Mouse (Mus musculus) C2C12 (cell line): Measurements from ENCODE around the gene Lta. TPM values are rescaled to one million over a fixed set of nuclear protein-coding genes. Genes with fewer than 3 reads are reported as not detected.

Experiments used
- H3K27me3 ChIP-seq: one replicate; pipeline ENCODE4 v1.6.1; 2011; ENCODE audit not compliant: control insufficient read depth, insufficient read depth, insufficient read length
- H3K36me3 ChIP-seq: one replicate; pipeline ENCODE4 v1.6.1; 2011; ENCODE audit not compliant: control insufficient read depth, insufficient read depth
- H3K4me3 ChIP-seq: one replicate; pipeline ENCODE4 v1.5.1; 2011; ENCODE audit warnings: mild to moderate bottlenecking, control low read depth; ENCODE audit not compliant: poor library complexity, insufficient read depth, severe bottlenecking
- H3K79me2 ChIP-seq: one replicate; pipeline ENCODE4 v1.6.1; 2011; ENCODE audit not compliant: control insufficient read depth, insufficient read depth
- H3K79me3 ChIP-seq: one replicate; pipeline ENCODE4 v1.6.1; 2011; ENCODE audit warnings: low read depth, control low read depth
- H3ac ChIP-seq: one replicate; pipeline ENCODE3; 2011; ENCODE audit warnings: low read depth; ENCODE audit not compliant: control insufficient read depth, insufficient read length
- CEBPB ChIP-seq: IDR thresholded peaks from one replicate; pipeline ENCODE4 v1.6.1; 2011; ENCODE audit warnings: low read depth, mild to moderate bottlenecking, control low read depth, moderate library complexity
- CTCF ChIP-seq: IDR thresholded peaks from one replicate; pipeline ENCODE4 v1.5.1; 2011; ENCODE audit not compliant: control insufficient read depth, insufficient read depth, insufficient read length
- FOSL1 ChIP-seq: IDR thresholded peaks from one replicate; pipeline ENCODE4 v1.8.0; 2011; ENCODE audit warnings: mild to moderate bottlenecking, low read length; ENCODE audit not compliant: poor library complexity, insufficient read depth, severe bottlenecking
- MAX ChIP-seq: IDR thresholded peaks from one replicate; pipeline ENCODE4 v1.6.1; 2011; ENCODE audit warnings: mild to moderate bottlenecking, control low read depth
- MYOD1 ChIP-seq: IDR thresholded peaks from one replicate; pipeline ENCODE4 v1.6.1; 2011; ENCODE audit warnings: low read depth; ENCODE audit not compliant: control insufficient read depth, insufficient read length
- MYOG ChIP-seq: IDR thresholded peaks from one replicate; pipeline ENCODE4 v1.6.1; 2011; ENCODE audit not compliant: control insufficient read depth, insufficient read length; ENCODE audit errors: extremely low read depth
- USF1 ChIP-seq: IDR thresholded peaks from one replicate; pipeline ENCODE4 v1.6.1; 2011; ENCODE audit warnings: low read depth, mild to moderate bottlenecking, control low read depth, moderate library complexity
- polyA plus RNA-seq: library from polyadenylated mRNA; unstranded; fragments of >200 nt; fragmentation: generic; extraction: Trizol; gene quantifications from one replicate; pipeline ENCODE4 v1.2.1, GENCODE M21; 2012; ENCODE audit warnings: missing spikeins

The Lta gene
- polyA plus RNA-seq, 1 experiment, result 0.07 TPM

GRCm38 (mm10) chr17:35244999-35245398, 39.8 kb upstream of the Lta start:
- TF ChIP-seq CEBPB, result no peak
- TF ChIP-seq USF1, result no peak
- no peak for TF ChIP-seq CTCF
- TF ChIP-seq MYOG, result no peak
- no peak for TF ChIP-seq MYOD1
- TF ChIP-seq FOSL1, result no peak
- TF ChIP-seq MAX, result no peak
- no peak overlapping the region for H3K4me3 ChIP-seq
- H3K27me3 ChIP-seq, result no peaks in the 10 kb centered on the region

GRCm38 (mm10) chr17:35243086-35243485, 37.9 kb upstream of the Lta start:
- peaks cover 53% of the 10 kb centered on the region for H3K36me3 ChIP-seq

More at GRCm38 (mm10) chr17:35244999-35245398, 39.8 kb upstream of the Lta start:
- Histone ChIP-seq H3K79me2 (peaks cover 84% of the 10 kb centered on the region), H3ac (no peak overlapping the region), H3K36me3 (peaks cover 71% of the 10 kb centered on the region), H3K79me3 (peaks cover 60% of the 10 kb centered on the region)

GRCm38 (mm10) chr17:35242015-35242941, 37.1 kb upstream of the Lta start:
- Histone ChIP-seq H3K4me3 (peak overlapping the region; percentile 91), H3K79me2 (peaks cover 57% of the 10 kb centered on the region), H3K36me3 (peaks cover 45% of the 10 kb centered on the region), H3K27me3 (no peaks in the 10 kb centered on the region), H3ac (peak overlapping the region; percentile 95), H3K79me3 (peaks cover 52% of the 10 kb centered on the region)
- TF ChIP-seq MAX (peak; percentile 84), CTCF (no peak), CEBPB (no peak), USF1 (no peak), MYOG (no peak), FOSL1 (no peak)

More at GRCm38 (mm10) chr17:35243086-35243485, 37.9 kb upstream of the Lta start:
- Histone ChIP-seq H3K79me2 (peaks cover 65% of the 10 kb centered on the region), H3K79me3 (peaks cover 56% of the 10 kb centered on the region), H3ac (peak overlapping the region; percentile 95), H3K4me3 (peak overlapping the region; percentile 91), H3K27me3 (no peaks in the 10 kb centered on the region)
- no peak for TF ChIP-seq MYOD1
- TF ChIP-seq CEBPB, result no peak
- TF ChIP-seq USF1, result no peak
- no peak for TF ChIP-seq FOSL1
- TF ChIP-seq MAX, result no peak
- no peak for TF ChIP-seq CTCF
- TF ChIP-seq MYOG, result no peak

GRCm38 (mm10) chr17:35241305-35242014, 36.3 kb upstream of the Lta start, which contains the start of gene Ddx39b:
Gene Ddx39b, plus strand, starts transcription at chr17:35241746.
- peak within 1 kb of the TSS; percentile 95 for H3ac ChIP-seq
- H3K79me2 ChIP-seq, result peaks cover 49% of the 10 kb centered on the region
- no peak for TF ChIP-seq CEBPB
- peak; percentile 82 for TF ChIP-seq MAX
- peak; percentile 98 for TF ChIP-seq USF1
- peaks cover 37% of the 10 kb centered on the region for H3K36me3 ChIP-seq
- peak within 1 kb of the TSS; percentile 91 for H3K4me3 ChIP-seq
- no peaks in the 10 kb centered on the region for H3K27me3 ChIP-seq
- peaks cover 44% of the 10 kb centered on the region for H3K79me3 ChIP-seq

GRCm38 (mm10) chr17:35240384-35241304, 35.5 kb upstream of the Lta start:
- TF ChIP-seq USF1, result no peak
- TF ChIP-seq FOSL1, result no peak
- no peak for TF ChIP-seq CEBPB
- TF ChIP-seq MAX, result no peak
- TF ChIP-seq MYOG, result no peak
- TF ChIP-seq CTCF, result no peak
- peak overlapping the region; percentile 39 for H3ac ChIP-seq
- peaks cover 41% of the 10 kb centered on the region for H3K79me2 ChIP-seq
- peak overlapping the region; percentile 91 for H3K4me3 ChIP-seq
- peaks cover 29% of the 10 kb centered on the region for H3K36me3 ChIP-seq
- H3K79me3 ChIP-seq, result peaks cover 37% of the 10 kb centered on the region
- H3K27me3 ChIP-seq, result no peaks in the 10 kb centered on the region
